9 mouse cellular contexts compared by ENCODE assay signal in the genomic region with DNA sequence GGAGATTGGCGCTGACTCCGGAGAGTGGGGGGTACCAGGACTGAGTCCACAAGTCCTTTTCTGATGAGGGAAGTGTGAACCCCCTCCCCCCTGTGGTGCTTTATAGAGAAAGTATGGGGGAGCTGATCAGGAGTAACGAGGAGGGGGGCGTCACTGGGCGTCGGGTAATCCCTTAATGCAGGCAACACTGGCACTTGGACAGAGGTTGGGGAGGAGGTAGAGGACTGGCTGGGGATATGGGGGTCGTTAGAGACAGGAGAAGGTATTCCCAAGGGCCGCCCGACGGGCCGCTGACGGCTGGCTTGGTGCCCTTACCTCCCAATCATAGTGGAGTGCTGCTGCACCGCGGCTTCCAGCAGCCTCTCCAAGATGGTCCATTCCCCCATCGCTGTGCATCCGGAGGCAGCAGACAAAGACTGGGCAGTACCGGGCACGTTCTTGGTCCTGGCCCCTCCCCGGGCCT. TPM values are rescaled to one million over a fixed set of nuclear protein-coding genes. Genes with fewer than 3 reads are reported as not detected.
DNase-seq lines count a peak whose midpoint lies in the region; ATAC-seq and TF ChIP-seq lines count a peak whose summit lies in the region.
"Had no signal": no experiment of that assay in that cellular context is flagged by ENCODE, and none has a peak within 500 bp of the region (broad histone marks: within the 10 kb centered on the region; RNA-seq: fewer than 3 reads in every experiment).

No protein-coding gene starts in this region.

- TF ChIP-seq POLR2A in brain, embryonic 14.5 days (IDR thresholded peaks at IDR 0.05; ENCODE audit: borderline replicate concordance, extremely low read depth, insufficient read depth, insufficient read length, poor library complexity, severe bottlenecking) = no peak

- no peaks in the 10 kb centered on the region for H3K36me3 ChIP-seq in heart, embryonic 12.5 days
- no peaks in the 10 kb centered on the region for H3K36me3 ChIP-seq in forebrain, embryonic 11.5 days (ENCODE audit: control insufficient read depth, insufficient read depth, low read length)
- no peaks in the 10 kb centered on the region for H3K36me3 ChIP-seq in liver, embryonic 15.5 days (replicated peaks)

- no peaks in the 10 kb centered on the region for H3K9me3 ChIP-seq in heart, embryonic 12.5 days (replicated peaks)
- no peaks in the 10 kb centered on the region for H3K9me3 ChIP-seq in forebrain, embryonic 11.5 days (ENCODE audit: control insufficient read depth, low read length)
- H3K9me3 ChIP-seq in liver, embryonic 15.5 days (replicated peaks) = no peaks in the 10 kb centered on the region

- ATAC-seq in heart, embryonic 12.5 days (ENCODE audit: insufficient number of reproducible peaks, low FRiP score) = 0 out of 2 replicates have a peak, but pooled peaks have one; percentile 25
- peak; percentile 74 for ATAC-seq in forebrain, embryonic 11.5 days (replicated peaks; ENCODE audit: low FRiP score)
- ATAC-seq in liver, embryonic 15.5 days (ENCODE audit: insufficient read depth) = no peak

- DNase-seq in heart, adult 8-10 months (ENCODE audit: low spot score) = no peak
- peak; percentile 79 for DNase-seq in brain, embryonic 14.5 days (ENCODE audit: low read depth)
- peak; percentile 57 for DNase-seq in forebrain, embryonic 11.5 days (ENCODE audit: low spot score)
- no peak for DNase-seq in urinary bladder, postnatal 25 days (ENCODE audit: low spot score)
- no peak for DNase-seq in thymus, postnatal 25 days
- DNase-seq in gastrocnemius, postnatal 4 days (ENCODE audit: low spot score in 2 of 2) = no peak

- H3K4me2 ChIP-seq in heart, embryonic 12.5 days = peak overlapping the region; percentile 95
- peak overlapping the region; percentile 92 for H3K4me2 ChIP-seq in forebrain, embryonic 11.5 days (ENCODE audit: low read depth, low read length, severe bottlenecking)
- H3K4me2 ChIP-seq in liver, embryonic 15.5 days = 0 out of 2 replicates have a peak overlapping the region, but pooled peaks have one; percentile 49

- H3K27me3 ChIP-seq in heart, embryonic 12.5 days (replicated peaks) = peaks cover 46% of the 10 kb centered on the region
- H3K27me3 ChIP-seq in forebrain, embryonic 11.5 days (ENCODE audit: control insufficient read depth, insufficient read depth, low read length) = peaks cover 24% of the 10 kb centered on the region
- H3K27me3 ChIP-seq in liver, embryonic 15.5 days = peaks cover 43% of the 10 kb centered on the region

- peak overlapping the region; percentile 55 for H3K4me3 ChIP-seq in heart, embryonic 12.5 days
- H3K4me3 ChIP-seq in forebrain, embryonic 11.5 days (ENCODE audit: low read depth, low read length) = peak overlapping the region; percentile 46
- H3K4me3 ChIP-seq in liver, embryonic 15.5 days (replicated peaks) = no peak overlapping the region

- H3K4me1 ChIP-seq in heart, embryonic 12.5 days (replicated peaks) = peaks cover 11% of the 10 kb centered on the region
- H3K4me1 ChIP-seq in forebrain, embryonic 11.5 days (replicated peaks; ENCODE audit: control insufficient read depth, insufficient read depth, low read length) = peaks cover 7% of the 10 kb centered on the region; the same call in 1 of the 2 replicates
- no peaks in the 10 kb centered on the region for H3K4me1 ChIP-seq in liver, embryonic 15.5 days (replicated peaks)

- H3K9ac ChIP-seq in heart, embryonic 12.5 days = no peak overlapping the region
- H3K9ac ChIP-seq in forebrain, embryonic 11.5 days (ENCODE audit: low read length) = peak overlapping the region; percentile 51; the same call in 1 of the 2 replicates
- H3K9ac ChIP-seq in liver, embryonic 15.5 days = no peak overlapping the region

- WGBS in heart, embryonic 12.5 days = 5% methylated on average over 19 of the region's 19 CpGs
- WGBS in forebrain, embryonic 11.5 days = 3% methylated on average over 19 of the region's 19 CpGs
- WGBS in liver, embryonic 15.5 days (ENCODE audit: insufficient replicate concordance) = 4% methylated on average over 19 of the region's 19 CpGs

- no peak overlapping the region for H3K27ac ChIP-seq in heart, embryonic 12.5 days (ENCODE audit: poor library complexity, severe bottlenecking)
- H3K27ac ChIP-seq in forebrain, embryonic 11.5 days (ENCODE audit: low read depth, low read length) = no peak overlapping the region
- H3K27ac ChIP-seq in liver, embryonic 15.5 days (replicated peaks) = no peak overlapping the region

- no peak for TF ChIP-seq CTCF in brain, embryonic 14.5 days (IDR thresholded peaks at IDR 0.05; ENCODE audit: borderline replicate concordance, extremely low read depth, insufficient read depth, insufficient read length)

RNA-seq across cellular contexts. Expression of gene Gjd2, which starts 0.6 kb away (rescaled TPM):
- polyA plus RNA-seq in heart, embryonic 12.5 days (2016; fragmentation: Nextera tagmentation; extraction: Ambion mirVana) = 0.10 TPM in 1 of 2 replicates, not detected in the other
- not detected for total RNA-seq in heart, adult 8-10 months (2022)
- polyA plus RNA-seq in brain, embryonic 14.5 days (2012; rRNA removed) = 18.4 and 25.3 TPM in 2 replicates
- polyA plus RNA-seq in forebrain, embryonic 11.5 days (2014; fragmentation: Nextera tagmentation; extraction: Ambion mirVana) = 1.4 TPM in 2 replicates
- not detected in 2 replicates for polyA plus RNA-seq in liver, embryonic 15.5 days (2015; fragmentation: Nextera tagmentation; extraction: Ambion mirVana)
- total RNA-seq in gastrocnemius, postnatal 4 days (2021) = under 1 TPM in 1 of 2 experiments, not detected in 1; 0.15 TPM
- total RNA-seq: neutrophil, adult 5-6 weeks had no signal

RNA-seq across cellular contexts. Expression of gene Actc1, which starts 40.6 kb away (rescaled TPM):
- 11,986 and 12,061 TPM in 2 replicates for polyA plus RNA-seq in heart, embryonic 12.5 days (2016; fragmentation: Nextera tagmentation; extraction: Ambion mirVana)
- over 10,000 TPM in 3 of 4 experiments, 1,000 to 10,000 TPM in 1; 8,568 to 14,785 (median 13,606) TPM for total RNA-seq in heart, adult 8-10 months (2022)
- 9.8 and 16.9 TPM in 2 replicates for polyA plus RNA-seq in brain, embryonic 14.5 days (2012; rRNA removed)
- polyA plus RNA-seq in forebrain, embryonic 11.5 days (2014; fragmentation: Nextera tagmentation; extraction: Ambion mirVana) = 0.71 and 0.84 TPM in 2 replicates
- polyA plus RNA-seq in liver, embryonic 15.5 days (2015; fragmentation: Nextera tagmentation; extraction: Ambion mirVana) = 62.8 and 97.5 TPM in 2 replicates
- total RNA-seq in gastrocnemius, postnatal 4 days (2021) = 1,000 to 10,000 TPM; 1,701 to 2,460 TPM
- total RNA-seq: neutrophil, adult 5-6 weeks had no signal

Comparison
In these comparisons a context has a peak if more than half of its experiments do, and no peak if none do; other contexts are left out.
1. DNase-seq: peak in brain, embryonic 14.5 days (single experiment) and forebrain, embryonic 11.5 days (single experiment); none in heart, adult 8-10 months (single experiment), urinary bladder, postnatal 25 days (single experiment), thymus, postnatal 25 days (single experiment) and gastrocnemius, postnatal 4 days (0 of 2).
2. RNA of gene Actc1, which starts 40.6 kb away (polyA plus RNA-seq): 11,986 to 12,061 TPM in heart, embryonic 12.5 days; 62.8 to 97.5 TPM in liver, embryonic 15.5 days, 9.8 to 16.9 TPM in brain, embryonic 14.5 days and 0.71 to 0.84 TPM in forebrain, embryonic 11.5 days; every median in the first group is over 100 times any median in the second.
3. Peak in every context shown above with its lines, with median percentiles within 50 percentile points of each other: H3K4me2 ChIP-seq.